Mouse (Mus musculus) heart, embryonic 16.5 days (tissue): Measurements from ENCODE around the gene Galnt10. TPM values are rescaled to one million over a fixed set of nuclear protein-coding genes. Genes with fewer than 3 reads are reported as not detected.

ENCODE experiments used
- ATAC-seq: fragments of 200-750 bp; cut with Nextera tagmentation; replicated peaks from 2 replicates; pipeline ENCODE4 v1.8.0; 2017; ENCODE audit warnings: moderate number of reproducible peaks; ENCODE audit not compliant: insufficient read depth, low FRiP score; ENCODE audit errors: extremely low read depth
- H3K27ac ChIP-seq: fragments of 300-500 bp; sonication (generic); 2 replicates; pipeline ENCODE4 v1.5.1; 2014; ENCODE audit warnings: mild to moderate bottlenecking, low read length, control low read depth, moderate library complexity
- H3K27me3 ChIP-seq: fragments of 300-500 bp; sonication (generic); 2 replicates; pipeline ENCODE4 v1.6.1; 2014; ENCODE audit warnings: low read length, mixed read lengths; ENCODE audit not compliant: control insufficient read depth, insufficient read depth
- H3K36me3 ChIP-seq: fragments of 300-500 bp; sonication (generic); 2 replicates; pipeline ENCODE4 v1.6.1; 2014; ENCODE audit not compliant: control insufficient read depth, insufficient read depth
- H3K4me1 ChIP-seq: fragments of 300-500 bp; sonication (generic); 2 replicates; pipeline ENCODE4 v1.6.1; 2014; ENCODE audit warnings: low read length, mixed read lengths; ENCODE audit not compliant: control insufficient read depth, insufficient read depth
- H3K4me2 ChIP-seq: fragments of 300-500 bp; sonication (generic); 2 replicates; pipeline ENCODE4 v1.6.1; 2014; ENCODE audit warnings: low read depth, mild to moderate bottlenecking, control low read depth, low read length
- H3K4me3 ChIP-seq: fragments of 300-500 bp; sonication (generic); 2 replicates; pipeline ENCODE4 v1.5.1; 2014; ENCODE audit warnings: mild to moderate bottlenecking, control low read depth, low read length
- H3K9ac ChIP-seq: fragments of 300-500 bp; sonication (generic); 2 replicates; pipeline ENCODE4 v1.6.1; 2014; ENCODE audit warnings: low read length, control low read depth
- H3K9me3 ChIP-seq: fragments of 300-500 bp; sonication (generic); replicated peaks from 2 replicates; pipeline ENCODE4 v1.6.1; 2016; ENCODE audit warnings: low read length; ENCODE audit not compliant: control insufficient read depth
- WGBS: fragments of 180-500 bp; shearing (Covaris S2); extraction: QIAGEN DNeasy Blood & Tissue Kit; methylation state at CpG from one replicate; pipeline ENCODE4 v1.1.7; 2014; 5-methylcytosine and 5-hydroxymethylcytosine counted together
- polyA plus RNA-seq: library from polyadenylated mRNA; unstranded; fragments of >200 nt; fragmentation: Nextera tagmentation; extraction: Ambion mirVana; gene quantifications from 2 replicates; pipeline ENCODE4 v1.2.1, GENCODE M21; 2015

Galnt10 gene
- polyA plus RNA-seq, 1 experiment from 2014 or later: 9.3 TPM

DNA sequence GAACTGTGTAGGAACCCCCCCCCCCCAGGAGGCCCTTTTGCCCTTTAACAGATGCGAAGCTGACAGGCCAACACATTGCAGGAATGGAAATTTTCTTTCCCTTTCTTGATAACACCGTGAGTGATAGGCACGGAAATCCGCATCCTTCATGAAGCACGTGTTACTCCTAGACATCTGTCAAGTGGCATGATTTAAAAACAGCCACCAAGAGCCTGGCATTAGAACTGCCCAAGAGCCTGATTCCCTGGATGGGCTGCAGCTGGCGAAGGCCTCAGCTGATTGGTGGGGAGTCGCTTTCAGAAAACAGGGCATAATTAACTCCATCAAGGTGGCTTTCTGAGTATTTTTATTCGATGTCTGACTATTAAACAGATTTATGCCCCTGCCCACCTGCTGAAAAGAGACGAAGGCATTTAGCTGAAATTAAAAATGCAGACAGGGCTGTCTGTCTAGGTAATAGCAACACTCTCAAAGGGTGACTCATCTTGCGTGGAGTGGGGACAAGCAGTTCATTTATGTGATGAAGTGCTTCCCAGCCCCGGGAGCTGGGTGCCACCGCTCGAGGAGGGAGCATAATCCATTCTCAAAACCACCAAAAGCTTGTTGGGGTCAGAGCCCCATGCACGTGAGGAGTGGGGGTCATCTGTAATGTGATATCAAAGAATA is 108.4 kb downstream of the Galnt10 start:
- Histone ChIP-seq H3K4me1 (peaks cover 5% of the 10 kb centered on the region; the same call in 1 of the 2 replicates), H3K4me3 (no peak overlapping the region), H3K27ac (no peak overlapping the region), H3K9ac (no peak overlapping the region), H3K4me2 (no peak overlapping the region), H3K9me3 (no peaks in the 10 kb centered on the region), H3K36me3 (no peaks in the 10 kb centered on the region), H3K27me3 (no peaks in the 10 kb centered on the region)
- ATAC-seq: no peak
- 55% methylated on average over 14 of the region's 14 CpGs for WGBS

- H3K36me3 ChIP-seq: peaks cover 4% of the 10 kb centered on the region; the same call in 1 of the 2 replicates
- no peak for ATAC-seq
- H3K4me2 ChIP-seq: no peak overlapping the region
- H3K9ac ChIP-seq: no peak overlapping the region
- H3K4me3 ChIP-seq: no peak overlapping the region
- no peaks in the 10 kb centered on the region for H3K27me3 ChIP-seq
- H3K27ac ChIP-seq: no peak overlapping the region
- no peaks in the 10 kb centered on the region for H3K4me1 ChIP-seq
- WGBS: 68% methylated on average over 9 of the region's 9 CpGs
- peaks cover 3% of the 10 kb centered on the region; the same call in 1 of the 2 replicates for H3K9me3 ChIP-seq
Measured at GRCm38 (mm10) chr11:57758621-57759020, 113.4 kb downstream of the Galnt10 start.

DNA sequence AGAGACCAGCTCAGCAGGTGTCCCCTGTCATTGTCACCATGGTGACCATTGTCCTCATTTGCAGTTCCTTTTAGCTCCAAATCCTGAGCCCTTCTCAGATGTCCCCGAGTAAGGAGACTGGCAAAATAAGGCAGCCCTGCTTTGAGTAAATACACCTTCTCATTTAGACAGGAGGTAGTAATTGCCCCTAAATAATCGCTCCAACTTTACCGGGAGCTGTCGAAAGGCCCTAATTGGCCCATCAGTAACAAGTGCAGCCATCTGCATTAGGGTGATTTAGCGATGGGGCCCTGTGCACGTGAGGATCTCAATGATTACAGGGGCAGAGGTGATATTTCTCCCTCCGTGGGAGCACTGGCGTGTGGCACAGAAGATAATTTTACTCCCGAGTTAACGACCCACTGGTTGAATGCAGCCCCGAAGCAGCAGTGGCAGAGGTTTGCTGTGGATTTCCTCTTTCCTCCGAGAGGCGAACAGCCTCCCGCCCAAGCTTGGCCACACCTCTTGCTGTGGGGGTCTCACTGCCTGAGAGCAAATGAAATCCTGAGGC is 115.3 kb downstream of the Galnt10 start:
- H3K9ac ChIP-seq: no peak overlapping the region
- H3K36me3 ChIP-seq: peaks cover 4% of the 10 kb centered on the region; the same call in 1 of the 2 replicates
- H3K4me2 ChIP-seq: no peak overlapping the region
- no peaks in the 10 kb centered on the region for H3K27me3 ChIP-seq
- H3K4me3 ChIP-seq: no peak overlapping the region
- ATAC-seq: no peak
- H3K4me1 ChIP-seq: no peaks in the 10 kb centered on the region
- WGBS: 27% methylated on average over 14 of the region's 14 CpGs
- no peak overlapping the region for H3K27ac ChIP-seq
- H3K9me3 ChIP-seq: peaks cover 3% of the 10 kb centered on the region; the same call in 1 of the 2 replicates

DNA sequence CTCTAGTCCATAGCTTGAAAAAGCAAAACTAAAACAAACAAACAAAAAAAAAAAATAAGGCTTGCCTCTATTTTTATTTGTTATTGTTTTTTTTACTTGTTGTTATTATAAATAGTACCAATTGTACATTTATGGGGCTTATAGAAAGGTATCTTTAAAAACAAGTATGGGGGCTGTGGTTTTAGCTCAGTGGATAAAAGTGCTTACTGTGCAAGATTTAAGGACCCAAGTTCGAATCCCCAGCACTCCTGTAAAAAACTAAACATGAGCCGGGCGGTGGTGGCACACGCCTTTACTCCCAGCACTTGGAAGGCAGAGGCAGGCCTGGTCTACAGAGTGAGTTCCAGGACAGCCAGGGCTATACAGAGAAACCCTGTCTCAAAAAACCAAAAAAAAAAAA is 116.1 kb downstream of the Galnt10 start:
- Histone ChIP-seq H3K4me3 (no peak overlapping the region), H3K9ac (no peak overlapping the region), H3K9me3 (peaks cover 3% of the 10 kb centered on the region; the same call in 1 of the 2 replicates), H3K4me2 (no peak overlapping the region), H3K27ac (no peak overlapping the region), H3K27me3 (no peaks in the 10 kb centered on the region), H3K4me1 (no peaks in the 10 kb centered on the region), H3K36me3 (peaks cover 4% of the 10 kb centered on the region; the same call in 1 of the 2 replicates)
- 93% methylated on average over 4 of the region's 4 CpGs for WGBS
- no peak for ATAC-seq

- Histone ChIP-seq H3K4me2 (no peak overlapping the region), H3K27me3 (no peaks in the 10 kb centered on the region), H3K4me3 (no peak overlapping the region), H3K4me1 (no peaks in the 10 kb centered on the region), H3K27ac (no peak overlapping the region), H3K9ac (no peak overlapping the region), H3K9me3 (peaks cover 3% of the 10 kb centered on the region; the same call in 1 of the 2 replicates), H3K36me3 (peaks cover 4% of the 10 kb centered on the region; the same call in 1 of the 2 replicates)
- ATAC-seq: no peak
- 75% methylated on average over 3 of the region's 3 CpGs for WGBS
Measured at GRCm38 (mm10) chr11:57764124-57764523, 118.9 kb downstream of the Galnt10 start.

DNA sequence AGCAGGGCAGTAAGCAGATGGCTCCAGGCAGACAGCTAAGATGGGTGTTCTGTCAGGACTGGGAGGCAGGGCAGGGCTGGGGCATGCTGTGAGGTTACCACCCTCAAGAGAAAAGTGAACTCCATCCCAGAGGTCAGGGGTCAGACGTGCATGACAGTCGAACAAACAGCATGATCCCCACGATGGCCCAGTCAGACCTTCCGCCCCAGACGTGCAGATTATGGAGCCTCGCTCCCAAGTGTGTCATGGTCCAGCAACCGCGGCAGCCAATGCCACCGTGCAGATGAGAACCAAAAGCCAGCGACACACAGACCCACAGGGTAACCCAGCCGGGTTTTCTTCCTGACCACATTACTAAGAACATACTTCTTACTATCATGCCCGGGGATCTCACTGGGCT is 121.4 kb downstream of the Galnt10 start:
- peaks cover 3% of the 10 kb centered on the region; the same call in 1 of the 2 replicates for H3K9me3 ChIP-seq
- no peak overlapping the region for H3K9ac ChIP-seq
- WGBS: 79% methylated on average over 12 of the region's 12 CpGs
- ATAC-seq: no peak
- H3K4me1 ChIP-seq: no peaks in the 10 kb centered on the region
- no peak overlapping the region for H3K4me2 ChIP-seq
- no peak overlapping the region for H3K4me3 ChIP-seq
- peaks cover 4% of the 10 kb centered on the region; the same call in 1 of the 2 replicates for H3K36me3 ChIP-seq
- H3K27me3 ChIP-seq: no peaks in the 10 kb centered on the region
- no peak overlapping the region for H3K27ac ChIP-seq

- Histone ChIP-seq H3K9ac (no peak overlapping the region), H3K27ac (no peak overlapping the region), H3K4me2 (no peak overlapping the region), H3K4me1 (no peaks in the 10 kb centered on the region), H3K36me3 (peaks cover 4% of the 10 kb centered on the region; the same call in 1 of the 2 replicates), H3K27me3 (no peaks in the 10 kb centered on the region), H3K4me3 (no peak overlapping the region), H3K9me3 (peaks cover 3% of the 10 kb centered on the region; the same call in 1 of the 2 replicates)
- no peak for ATAC-seq
- WGBS: 56% methylated on average over 6 of the region's 6 CpGs
Measured at GRCm38 (mm10) chr11:57767171-57767570, 121.9 kb downstream of the Galnt10 start.

DNA sequence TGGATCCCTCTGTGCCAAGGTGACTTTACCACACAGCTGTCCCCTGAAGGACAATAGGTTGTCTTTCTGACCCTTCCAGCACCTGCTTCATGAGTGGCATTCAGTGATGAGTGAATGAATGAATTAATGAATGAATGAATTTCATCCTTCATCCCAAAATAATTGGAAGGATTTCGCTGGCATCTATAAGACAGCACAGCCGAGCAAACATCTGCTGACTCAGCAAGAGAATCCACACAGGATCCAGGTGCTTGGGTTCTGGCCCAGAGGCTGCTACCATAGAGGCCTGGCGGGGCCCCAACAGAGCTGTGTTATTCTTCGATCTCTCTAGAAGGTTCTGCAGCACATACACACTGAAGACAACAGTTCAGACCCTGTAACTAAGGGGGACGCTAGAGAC is 125.5 kb downstream of the Galnt10 start:
- Histone ChIP-seq H3K36me3 (no peaks in the 10 kb centered on the region), H3K4me2 (no peak overlapping the region), H3K27ac (no peak overlapping the region), H3K4me1 (peaks cover 2% of the 10 kb centered on the region; the same call in 1 of the 2 replicates), H3K4me3 (no peak overlapping the region), H3K9ac (no peak overlapping the region), H3K27me3 (no peaks in the 10 kb centered on the region), H3K9me3 (no peaks in the 10 kb centered on the region)
- 90% methylated on average over 5 of the region's 5 CpGs for WGBS
- no peak for ATAC-seq

DNA sequence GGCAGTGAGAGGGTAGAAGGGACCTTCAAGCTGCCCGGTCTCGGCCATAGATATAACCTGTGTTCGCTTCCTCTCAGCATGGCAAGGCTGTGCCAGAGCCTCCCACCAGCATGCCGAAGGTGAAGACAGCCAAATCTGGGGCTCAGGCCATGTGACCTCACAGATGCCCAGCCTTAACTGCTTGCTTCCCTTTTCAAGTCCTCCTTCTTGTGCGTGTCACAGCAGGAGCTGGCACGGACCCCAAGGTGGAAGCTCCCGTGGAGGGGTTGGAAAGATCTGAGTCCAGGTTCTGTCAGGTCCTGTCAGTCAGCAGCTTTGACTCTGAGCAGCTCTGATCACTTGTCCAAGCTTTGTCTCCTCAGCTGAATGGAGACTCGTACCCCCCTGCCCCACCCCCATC is 126.4 kb downstream of the Galnt10 start:
- Histone ChIP-seq H3K27ac (no peak overlapping the region), H3K27me3 (no peaks in the 10 kb centered on the region), H3K4me1 (peaks cover 2% of the 10 kb centered on the region; the same call in 1 of the 2 replicates), H3K36me3 (no peaks in the 10 kb centered on the region), H3K9me3 (no peaks in the 10 kb centered on the region), H3K9ac (no peak overlapping the region), H3K4me3 (no peak overlapping the region), H3K4me2 (no peak overlapping the region)
- 85% methylated on average over 8 of the region's 8 CpGs for WGBS
- ATAC-seq: no peak
